Mouse (Mus musculus) adrenal gland, adult 18-20 months (tissue): ENCODE results near the gene Prkag3. TPM values are rescaled to one million over a fixed set of nuclear protein-coding genes. Genes with fewer than 3 reads are reported as not detected.

Experiments
- DNase-seq, 2 experiments: peaks; one replicate each; pipeline ENCODE4 v3.0.0; 2021 to 2022; ENCODE audit warnings: low spot score in 2 of 2
- total RNA-seq, 2 experiments: library from RNA; stranded (reverse); gene quantifications; 1 replicate in 1 of 2; 2 replicates in 1 of 2; pipeline ENCODE4 v1.2.3; 2021

Gene Prkag3
- total RNA-seq, 2 experiments from 2014 or later = 0.17 to 0.26 TPM

DNA sequence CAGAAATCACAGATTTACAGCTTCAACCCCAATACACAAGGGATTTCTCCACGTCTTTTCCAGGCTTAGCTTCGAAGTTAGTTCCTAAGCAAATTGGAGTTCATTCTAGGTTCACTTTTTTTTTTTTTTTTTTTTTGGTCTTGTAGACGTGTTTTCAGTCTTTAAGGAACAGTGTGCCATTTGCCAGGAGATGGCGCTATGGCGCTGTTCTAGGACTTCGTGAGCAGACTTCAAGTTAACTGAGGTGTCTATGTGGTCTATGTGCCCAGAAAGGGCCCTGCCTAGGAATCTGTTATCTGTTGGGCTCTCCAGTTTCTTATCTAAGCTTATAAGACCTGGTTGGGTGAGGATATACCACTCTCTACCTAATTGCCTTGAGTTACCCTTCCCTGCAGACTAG, 14.1 kb upstream of the Prkag3 start:
- DNase-seq = peak; percentile 70 to 73

- peak in 1 of 2 experiments; percentile 18 for DNase-seq
These were observed 10.8 kb upstream of the Prkag3 start for GRCm38 (mm10) chr1:74759773-74760172.

DNA sequence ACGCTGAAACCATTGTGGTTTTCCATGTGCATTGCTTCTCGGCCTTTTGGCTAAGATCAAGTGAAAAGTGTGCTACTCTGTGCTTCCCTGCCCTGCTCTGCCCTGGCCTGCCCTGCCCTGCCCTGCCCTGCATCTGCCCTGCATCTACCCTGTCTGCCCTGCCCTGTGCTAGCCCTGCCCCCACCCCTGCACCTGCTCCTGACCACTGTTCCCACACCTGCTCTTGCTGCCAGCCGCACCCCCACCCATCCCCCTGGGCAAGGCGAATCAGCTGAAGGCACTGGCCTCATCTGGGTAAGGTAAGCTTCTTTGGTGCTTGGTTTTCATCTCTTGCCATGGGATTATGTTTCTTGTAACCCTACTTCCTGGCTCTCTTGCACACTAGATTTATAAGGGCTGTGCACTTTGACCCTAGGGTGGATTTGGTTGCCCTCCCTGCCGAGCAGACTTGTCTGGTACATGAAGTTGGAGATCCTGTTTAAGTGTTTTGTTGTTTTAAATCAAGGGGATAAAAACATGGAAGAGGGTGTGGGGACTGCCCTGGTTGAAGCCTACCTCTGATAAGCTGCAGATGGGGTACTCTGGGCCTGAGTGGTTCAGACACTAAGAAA, 5.3 kb upstream of the Prkag3 start:
- no peak for DNase-seq

- no peak for DNase-seq
These were observed 4.4 kb upstream of the Prkag3 start for GRCm38 (mm10) chr1:74753266-74753974.

DNA sequence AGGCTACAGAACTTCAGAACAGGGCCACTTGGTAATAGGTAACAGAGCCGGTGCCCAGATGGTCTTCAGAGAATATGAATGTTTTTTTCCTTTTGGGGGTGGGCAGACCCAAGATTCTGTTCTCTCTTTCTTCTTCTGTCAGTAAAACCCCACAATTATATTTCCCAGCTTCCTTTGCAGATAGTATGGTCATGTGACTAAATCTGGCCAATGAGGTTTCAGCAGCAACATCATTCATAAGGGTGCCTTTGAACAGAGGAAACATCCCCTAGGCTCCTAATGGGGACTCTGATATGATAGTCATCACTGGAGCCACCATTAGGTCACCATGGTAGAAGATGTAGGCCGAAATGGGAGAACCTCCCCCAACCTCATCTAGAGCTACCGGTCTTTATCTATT, 3.8 kb upstream of the Prkag3 start:
- DNase-seq = no peak

GRCm38 (mm10) chr1:74752150-74752549, 3.1 kb upstream of the Prkag3 start:
- no peak for DNase-seq

- DNase-seq = no peak
These were observed 1.7 kb upstream of the Prkag3 start for GRCm38 (mm10) chr1:74750683-74751082.

- DNase-seq = peak; percentile 27 to 38
These were observed 280 bp upstream of the Prkag3 start for GRCm38 (mm10) chr1:74749301-74749700.

- DNase-seq = no peak
These were observed 1.7 kb downstream of the Prkag3 start for GRCm38 (mm10) chr1:74747335-74747734.

GRCm38 (mm10) chr1:74740846-74741245, 8.2 kb downstream of the Prkag3 start:
- DNase-seq = no peak

GRCm38 (mm10) chr1:74737500-74737899, 11.5 kb downstream of the Prkag3 start:
- DNase-seq = no peak

GRCm38 (mm10) chr1:74736977-74737376, 12.0 kb downstream of the Prkag3 start:
- no peak for DNase-seq

DNA sequence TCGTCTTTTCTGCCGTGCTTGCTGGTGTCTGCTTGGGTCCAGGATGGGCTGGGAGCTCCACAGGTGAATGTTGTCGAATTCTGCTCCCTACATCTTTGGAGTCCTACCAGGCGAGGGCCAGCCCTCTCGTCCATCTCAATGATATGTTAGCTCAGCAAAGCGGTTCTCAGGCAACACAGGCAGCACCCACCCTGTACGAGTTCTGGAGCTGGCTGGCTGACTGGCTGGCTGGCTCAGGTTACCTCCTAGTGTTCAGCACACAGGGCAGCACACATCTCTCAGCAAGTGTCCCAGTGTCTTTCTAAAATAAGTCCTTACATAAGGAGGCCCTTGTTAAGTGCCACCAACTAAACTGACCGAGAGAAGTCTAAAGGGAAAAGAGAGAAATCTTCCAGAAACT, 20.6 kb downstream of the Prkag3 start:
- DNase-seq = no peak

GRCm38 (mm10) chr1:74726674-74727073, 22.3 kb downstream of the Prkag3 start:
- no peak for DNase-seq

DNA sequence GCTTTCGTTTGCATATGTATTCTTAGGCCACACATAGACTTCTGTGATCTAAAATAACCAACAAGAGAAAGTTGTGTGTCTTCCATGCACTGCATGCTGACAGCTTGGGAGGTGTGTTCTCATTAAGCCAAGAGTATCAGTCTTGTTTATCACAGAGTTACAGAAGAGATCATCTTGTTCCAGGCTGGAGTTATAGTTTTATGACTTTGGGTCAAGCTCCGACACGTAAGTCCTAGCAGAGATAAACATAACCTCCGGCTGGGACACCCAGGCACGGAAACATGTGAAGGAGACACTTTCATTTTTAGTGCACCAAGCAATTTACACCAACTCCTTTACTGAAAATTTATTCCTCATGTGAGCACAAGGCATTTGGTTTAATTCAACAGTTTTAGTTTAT, 22.9 kb downstream of the Prkag3 start:
- DNase-seq = no peak

DNA sequence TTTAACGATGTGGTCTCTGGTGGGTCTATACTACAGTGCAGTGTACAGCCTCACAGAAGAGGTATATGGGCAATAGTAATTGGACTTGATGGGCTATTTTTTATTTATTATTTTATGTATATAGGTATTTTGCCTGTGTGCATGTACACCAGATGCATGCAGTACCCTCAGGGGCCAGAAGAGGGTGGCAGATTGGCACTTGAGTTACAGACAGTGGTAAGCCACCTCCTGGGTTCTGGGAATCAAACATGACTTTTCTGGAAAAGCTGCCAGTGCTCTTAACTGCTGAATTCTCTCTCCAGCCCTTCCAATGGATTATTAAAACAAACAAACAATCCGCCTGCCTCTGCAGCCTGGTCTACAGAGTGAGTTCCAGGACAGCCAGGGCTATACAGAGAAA, 25.3 kb downstream of the Prkag3 start:
- no peak for DNase-seq

GRCm38 (mm10) chr1:74721657-74722056, 27.4 kb downstream of the Prkag3 start:
- no peak for DNase-seq

GRCm38 (mm10) chr1:74719281-74719680, 29.7 kb downstream of the Prkag3 start:
- DNase-seq = no peak

DNA sequence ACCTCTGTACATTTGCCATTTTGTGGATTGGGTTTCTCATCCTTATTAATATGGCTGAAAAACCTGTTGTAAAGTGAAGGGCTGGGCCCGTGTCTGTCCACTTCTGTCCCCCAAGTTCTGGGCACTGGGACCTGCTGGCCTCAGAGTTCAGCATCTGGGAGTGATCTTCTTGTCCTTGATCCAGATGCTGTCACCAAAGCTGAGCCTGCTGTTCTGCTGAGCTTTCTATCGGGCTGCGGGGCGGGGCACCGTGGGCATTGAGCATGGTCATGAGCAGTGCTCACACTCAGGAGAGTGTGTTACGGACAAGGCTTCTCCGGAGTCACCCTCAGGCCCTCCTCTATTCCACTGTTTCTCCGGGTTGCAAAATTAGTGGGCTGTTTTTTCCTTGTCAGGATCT, 30.9 kb downstream of the Prkag3 start:
- no peak for DNase-seq

GRCm38 (mm10) chr1:74715886-74716285, 33.1 kb downstream of the Prkag3 start:
- DNase-seq = no peak

GRCm38 (mm10) chr1:74715468-74715867, 33.6 kb downstream of the Prkag3 start:
- no peak for DNase-seq

DNA sequence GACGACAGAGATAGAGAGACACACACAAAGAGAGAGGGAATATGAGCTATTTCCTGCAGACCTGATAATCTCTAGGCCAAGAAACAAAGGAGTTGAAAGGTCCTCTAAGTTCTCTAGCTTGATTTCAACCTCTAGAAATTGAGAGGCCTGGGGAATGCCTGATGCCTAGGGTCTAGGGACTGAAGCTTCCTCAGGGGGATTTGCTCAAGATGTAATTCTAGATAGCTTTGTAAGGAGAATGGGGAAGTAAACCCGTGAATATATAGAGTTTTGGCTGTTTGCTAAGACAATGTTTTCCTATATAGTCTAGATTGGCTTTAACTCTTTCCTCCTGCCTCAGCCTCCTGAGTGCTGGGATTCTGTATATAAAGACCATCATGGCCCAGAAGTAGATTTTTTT, 34.1 kb downstream of the Prkag3 start:
- DNase-seq = no peak
